Mouse (Mus musculus): ENCODE data around the gene Hif3a. TPM values are rescaled to one million over a fixed set of nuclear protein-coding genes. Genes with fewer than 3 reads are reported as not detected.

The Hif3a gene
- polyA plus RNA-seq, 1 experiment from 2014 or later = 31.6 TPM

DNA sequence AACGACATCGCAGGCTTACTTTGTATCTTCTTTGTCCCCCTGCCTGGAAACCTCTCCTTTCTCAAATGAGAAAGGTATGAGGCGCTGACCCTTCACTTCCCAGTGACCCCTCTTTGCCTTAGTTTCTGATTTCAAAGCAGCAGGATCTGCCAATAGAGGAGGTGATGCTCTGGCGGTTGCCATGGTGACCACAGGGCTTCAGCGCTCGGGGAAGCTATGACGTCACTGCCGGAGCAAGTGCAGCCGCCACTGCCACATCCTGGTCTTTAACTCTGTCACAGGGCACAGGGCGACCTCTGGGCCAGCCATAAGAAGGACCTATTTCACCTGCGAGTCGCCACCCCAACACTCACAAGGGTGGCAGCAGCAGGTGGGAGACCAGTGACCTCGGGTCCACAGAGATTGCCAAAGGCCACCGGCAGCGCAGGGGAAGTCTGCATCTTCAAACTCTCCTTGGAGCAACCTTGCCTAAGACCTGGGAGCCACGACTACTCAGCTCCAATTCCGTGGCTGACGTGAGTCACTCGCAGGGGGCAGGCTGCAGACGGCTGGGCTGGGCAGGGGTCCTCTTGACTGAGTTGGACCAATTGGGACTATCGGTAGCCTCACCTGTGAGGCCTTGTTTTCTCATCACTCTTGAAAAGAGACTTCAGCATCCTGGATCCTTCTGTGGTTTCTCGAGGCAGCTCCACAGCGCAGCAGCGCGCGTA is 79.2 kb downstream of the Hif3a start, which contains the start of gene Gm42372:
TSS of gene Gm42372 (plus strand) at position 228 of the 710 bp plus-strand sequence.
- H3K27me3 ChIP-seq (ENCODE audit: control insufficient read depth, insufficient read depth, low read length) = no peaks in the 10 kb centered on the region
- H3K27ac ChIP-seq (ENCODE audit: low read depth, low read length) = no peak within 1 kb of the TSS
- H3K9ac ChIP-seq (ENCODE audit: low read depth, low read length) = peak within 1 kb of the TSS; percentile 43; the same call in 1 of the 2 replicates
- H3K36me3 ChIP-seq (ENCODE audit: control insufficient read depth, insufficient read depth, low read length) = no peaks in the 10 kb centered on the region
- peak within 1 kb of the TSS; percentile 49 for H3K4me2 ChIP-seq
- WGBS (ENCODE audit: insufficient replicate concordance) = 26% methylated on average over 26 of the region's 26 CpGs
- no peaks in the 10 kb centered on the region for H3K9me3 ChIP-seq (replicated peaks; ENCODE audit: control insufficient read depth, low read length)
- H3K4me1 ChIP-seq (ENCODE audit: control insufficient read depth, insufficient read depth, low read length) = peaks cover 15% of the 10 kb centered on the region
- peak within 1 kb of the TSS; percentile 16; the same call in 1 of the 2 replicates for H3K4me3 ChIP-seq (ENCODE audit: low read depth, low read length)
- ATAC-seq (replicated peaks; ENCODE audit: insufficient number of reproducible peaks, low FRiP score, low TSS enrichment) = no peak

Other genes with a start within 250 kb of the Hif3a start
- 81.4 and 86.8 TPM in 2 replicates for gene Strn4, start 246.5 kb downstream of the Hif3a start, polyA plus RNA-seq (2014; fragmentation: Nextera tagmentation; extraction: Ambion mirVana)
- 25.6 and 27.7 TPM in 2 replicates for gene Fkrp, start 245.7 kb downstream of the Hif3a start, polyA plus RNA-seq (2014; fragmentation: Nextera tagmentation; extraction: Ambion mirVana)
- gene Prkd2, start 219.5 kb downstream of the Hif3a start, polyA plus RNA-seq (2014; fragmentation: Nextera tagmentation; extraction: Ambion mirVana) = 10.8 and 11.6 TPM in 2 replicates
- gene Dact3, start 187.1 kb downstream of the Hif3a start, polyA plus RNA-seq (2014; fragmentation: Nextera tagmentation; extraction: Ambion mirVana) = 9.5 and 10.6 TPM in 2 replicates
- 3.5 and 4.2 TPM in 2 replicates for gene Gng8, start 170.6 kb downstream of the Hif3a start, polyA plus RNA-seq (2014; fragmentation: Nextera tagmentation; extraction: Ambion mirVana)
- gene Ptgir, start 155.9 kb downstream of the Hif3a start, polyA plus RNA-seq (2014; fragmentation: Nextera tagmentation; extraction: Ambion mirVana) = 0.19 and 0.34 TPM in 2 replicates
- 150 and 156 TPM in 2 replicates for gene Calm3, start 138.3 kb downstream of the Hif3a start, polyA plus RNA-seq (2014; fragmentation: Nextera tagmentation; extraction: Ambion mirVana)
- gene Pnmal2, start 117.7 kb downstream of the Hif3a start, polyA plus RNA-seq (2014; fragmentation: Nextera tagmentation; extraction: Ambion mirVana) = 1.5 and 2.0 TPM in 2 replicates
- 0.18 and 0.46 TPM in 2 replicates for gene Pnmal1, start 102.7 kb downstream of the Hif3a start, polyA plus RNA-seq (2014; fragmentation: Nextera tagmentation; extraction: Ambion mirVana)
- 0.20 TPM in 2 replicates for gene Gm42372, start 79.3 kb downstream of the Hif3a start, polyA plus RNA-seq (2014; fragmentation: Nextera tagmentation; extraction: Ambion mirVana)
- gene Ccdc8, start 69.7 kb downstream of the Hif3a start, polyA plus RNA-seq (2014; fragmentation: Nextera tagmentation; extraction: Ambion mirVana) = 22.6 and 36.1 TPM in 2 replicates
- 87.0 and 95.3 TPM in 2 replicates for gene Ppp5c, start 34.5 kb downstream of the Hif3a start, polyA plus RNA-seq (2014; fragmentation: Nextera tagmentation; extraction: Ambion mirVana)
- gene Psg16, start 11.6 kb upstream of the Hif3a start, polyA plus RNA-seq (2014; fragmentation: Nextera tagmentation; extraction: Ambion mirVana) = 0.06 and 0.09 TPM in 2 replicates
- gene Ceacam3, start 87.9 kb upstream of the Hif3a start, polyA plus RNA-seq (2014; fragmentation: Nextera tagmentation; extraction: Ambion mirVana) = not detected in 2 replicates
- not detected in 2 replicates for gene Psg29, start 141.1 kb upstream of the Hif3a start, polyA plus RNA-seq (2014; fragmentation: Nextera tagmentation; extraction: Ambion mirVana)

All from heart, embryonic 11.5 days (tissue).